Mouse (Mus musculus): ENCODE data around the gene Hist1h2bg.
A peak's percentile ranks its signal among the peaks of the same experiment; 100 is the strongest.

DNA sequence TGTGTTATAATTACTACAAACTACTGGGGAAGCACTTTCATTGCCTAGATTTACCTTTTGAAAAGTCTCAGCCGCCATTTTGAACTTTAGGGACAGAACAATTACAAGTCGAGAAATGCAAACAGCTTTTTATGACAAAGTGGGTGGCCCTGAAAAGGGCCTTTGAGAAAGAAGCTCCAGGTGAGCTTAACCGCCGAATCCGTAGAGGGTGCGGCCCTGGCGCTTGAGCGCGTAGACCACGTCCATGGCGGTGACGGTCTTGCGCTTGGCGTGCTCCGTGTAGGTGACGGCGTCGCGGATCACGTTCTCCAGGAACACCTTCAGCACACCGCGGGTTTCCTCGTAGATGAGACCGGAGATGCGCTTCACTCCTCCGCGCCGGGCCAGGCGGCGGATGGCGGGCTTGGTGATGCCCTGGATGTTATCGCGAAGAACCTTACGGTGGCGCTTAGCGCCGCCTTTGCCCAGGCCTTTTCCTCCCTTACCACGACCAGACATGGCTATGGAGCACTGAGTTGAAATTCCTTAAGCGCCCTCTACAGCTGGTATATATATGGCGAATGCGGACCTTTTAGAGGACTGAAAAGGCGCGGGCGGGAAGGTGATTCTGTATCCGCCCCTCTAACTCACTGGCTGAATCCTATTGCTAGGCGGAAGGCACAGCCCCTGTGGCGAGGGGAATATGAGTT is 19.9 kb upstream of the Hist1h2bg start, which contains the start of gene Hist1h4f:
- TF ChIP-seq POLR2A (IDR thresholded peaks at IDR 0.05; ENCODE audit: borderline replicate concordance, extremely low read depth, insufficient read depth, insufficient read length, poor library complexity, severe bottlenecking) (peak; percentile 29; the same call in 1 of the 2 replicates), CTCF (IDR thresholded peaks at IDR 0.05; ENCODE audit: borderline replicate concordance, extremely low read depth, insufficient read depth, insufficient read length) (peak; percentile 45; the same call in 1 of the 2 replicates)

All from brain, embryonic 14.5 days (tissue).